Mouse (Mus musculus) adrenal gland, postnatal 14 days (tissue): ENCODE data around the gene Cnnm1. TPM values are rescaled to one million over a fixed set of nuclear protein-coding genes. Genes with fewer than 3 reads are reported as not detected.

Experiments used
- DNase-seq: peaks from one replicate; pipeline ENCODE4 v3.0.0; 2021; ENCODE audit warnings: mixed read lengths
- total RNA-seq: library from RNA; stranded (reverse); gene quantifications from 2 replicates; pipeline ENCODE4 v1.2.3, GENCODE M21; 2021

Cnnm1 gene
- total RNA-seq, 1 experiment from 2014 or later, result 0.48 TPM

- no peak for DNase-seq
Observed at GRCm38 (mm10) chr19:43546337-43547117, 106.3 kb downstream of the Cnnm1 start.

Other genes with a start within 250 kb of the Cnnm1 start
- gene Hpse2, start 52.1 kb upstream of the Cnnm1 start, total RNA-seq, result not detected in 2 replicates
- gene Got1, start 84.2 kb downstream of the Cnnm1 start, total RNA-seq, result 184 and 213 TPM in 2 replicates
- not detected in 2 replicates for gene Nkx2-3, start 171.9 kb downstream of the Cnnm1 start, total RNA-seq
- gene Slc25a28, start 234.4 kb downstream of the Cnnm1 start, total RNA-seq, result 58.0 and 62.1 TPM in 2 replicates
- gene Entpd7, start 249.2 kb downstream of the Cnnm1 start, total RNA-seq, result 16.3 and 18.5 TPM in 2 replicates